Mouse (Mus musculus): ENCODE results near the gene Rps10. TPM values are rescaled to one million over a fixed set of nuclear protein-coding genes. Genes with fewer than 3 reads are reported as not detected.

Rps10 gene
- 100 to 1,000 TPM; 325 to 356 TPM for total RNA-seq (2021)
- long read RNA-seq, experiment 1, transcript Rps10-203 (6 exons, 887 nt), result major isoform, 75 of 95 reads
- long read RNA-seq, experiment 1, partial matches to known transcripts, result 13 of 95 reads
- long read RNA-seq, experiment 1, other reads (novel, unspliced or antisense), result 3 of 95 reads
- long read RNA-seq, experiment 2, transcript Rps10-203 (6 exons, 887 nt), result major isoform, 59 of 69 reads
- long read RNA-seq, experiment 2, partial matches to known transcripts, result 6 of 69 reads
- long read RNA-seq, experiment 2, other reads (novel, unspliced or antisense), result 1 of 69 reads

DNA sequence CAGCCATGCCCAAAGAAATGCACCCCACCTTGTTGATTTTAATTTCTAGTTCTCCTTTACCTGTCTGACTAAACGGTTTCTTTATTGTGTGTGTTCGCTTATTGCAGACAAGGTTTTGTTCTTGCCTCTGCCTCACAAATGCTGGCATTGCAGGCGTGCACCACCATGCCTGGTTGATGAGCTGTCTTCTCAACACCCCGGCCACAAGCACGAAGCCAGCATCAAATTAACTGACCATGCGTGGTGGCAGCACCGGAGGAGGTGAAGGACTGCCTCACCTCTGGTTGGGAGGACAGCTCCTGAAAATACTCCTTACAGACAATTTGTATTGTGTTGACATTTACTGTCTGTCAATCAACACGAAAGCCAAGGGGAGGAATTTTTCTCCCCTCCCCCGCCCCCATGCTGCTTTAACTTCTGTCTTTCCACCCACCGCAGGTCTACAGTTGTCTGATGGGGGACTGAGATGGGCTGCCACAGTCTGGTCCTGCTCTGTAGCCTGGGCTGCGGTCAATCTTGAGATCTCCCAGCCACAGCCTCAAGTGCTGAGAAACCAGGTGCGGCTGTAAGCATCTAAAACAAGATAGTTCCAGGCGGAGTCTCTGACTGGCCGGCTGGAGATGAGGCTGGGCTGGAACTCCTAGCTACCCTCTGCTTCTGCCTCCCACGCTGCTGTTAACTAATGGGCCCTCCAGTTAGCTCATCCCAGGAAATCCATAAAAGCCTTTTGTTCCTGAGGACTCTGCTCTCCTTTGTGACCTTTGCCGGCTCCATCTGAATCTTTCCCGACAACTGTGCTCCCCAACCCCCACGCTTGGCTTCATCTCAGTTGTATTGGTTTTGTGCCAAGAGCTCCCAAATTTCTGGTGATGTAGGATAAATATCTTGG, at the start of gene Rps10:
Gene Rps10, minus strand, starts transcription at position 538 of the 889 bp plus-strand sequence.
- no peak for DNase-seq

DNA sequence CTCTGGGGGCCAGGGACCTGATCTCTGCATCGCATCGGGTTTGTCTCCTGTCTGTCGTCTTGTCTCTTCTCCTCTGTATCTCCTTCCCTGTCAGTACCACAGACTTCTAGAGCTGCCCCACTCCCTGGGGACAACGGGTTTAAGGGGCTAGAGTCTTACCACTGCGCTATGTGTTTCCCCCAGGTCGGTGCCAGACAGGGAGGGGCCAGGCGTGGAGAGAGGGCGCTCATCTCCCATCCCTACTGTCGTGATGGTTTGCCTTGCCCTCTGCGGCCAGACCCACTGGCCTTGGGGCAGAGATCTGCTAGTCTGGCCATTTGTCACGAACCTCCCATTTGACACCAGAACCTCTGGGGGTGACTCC, 49.1 kb upstream of the Rps10 start:
- DNase-seq, result no peak

DNA sequence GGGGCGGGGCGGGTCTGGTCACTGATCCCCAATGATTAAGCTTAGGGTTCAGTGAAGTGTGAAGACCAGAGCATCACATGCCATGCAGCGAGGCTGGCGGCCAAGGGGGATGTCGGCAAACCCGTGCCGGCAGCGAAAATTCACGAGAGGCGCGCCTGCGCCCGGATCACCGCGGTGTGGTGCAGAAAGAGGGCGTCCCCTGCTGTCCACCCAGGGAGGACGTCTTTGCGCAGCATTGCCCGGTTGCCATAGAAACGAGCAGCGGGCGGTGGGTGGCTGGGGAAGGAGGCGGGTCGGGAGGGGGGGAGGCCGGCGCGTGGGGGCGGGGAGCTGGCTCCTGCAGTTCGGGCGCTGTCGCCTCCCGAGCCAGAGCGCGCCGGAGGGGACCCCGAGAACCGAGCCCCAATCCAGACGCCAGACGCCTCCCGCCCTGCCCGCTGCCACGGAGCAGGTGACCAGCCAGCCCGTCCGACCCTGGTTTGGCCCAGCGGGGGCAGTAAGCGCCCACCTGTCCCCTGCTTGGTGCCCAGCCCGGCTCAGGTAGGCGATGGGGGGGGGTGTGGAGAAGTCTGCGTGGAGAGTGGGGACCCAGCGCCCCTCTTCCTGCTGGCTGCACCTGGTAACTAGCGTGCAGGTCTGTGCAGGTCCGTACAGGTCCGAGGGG, 48.5 kb upstream of the Rps10 start:
- no peak for DNase-seq

DNA sequence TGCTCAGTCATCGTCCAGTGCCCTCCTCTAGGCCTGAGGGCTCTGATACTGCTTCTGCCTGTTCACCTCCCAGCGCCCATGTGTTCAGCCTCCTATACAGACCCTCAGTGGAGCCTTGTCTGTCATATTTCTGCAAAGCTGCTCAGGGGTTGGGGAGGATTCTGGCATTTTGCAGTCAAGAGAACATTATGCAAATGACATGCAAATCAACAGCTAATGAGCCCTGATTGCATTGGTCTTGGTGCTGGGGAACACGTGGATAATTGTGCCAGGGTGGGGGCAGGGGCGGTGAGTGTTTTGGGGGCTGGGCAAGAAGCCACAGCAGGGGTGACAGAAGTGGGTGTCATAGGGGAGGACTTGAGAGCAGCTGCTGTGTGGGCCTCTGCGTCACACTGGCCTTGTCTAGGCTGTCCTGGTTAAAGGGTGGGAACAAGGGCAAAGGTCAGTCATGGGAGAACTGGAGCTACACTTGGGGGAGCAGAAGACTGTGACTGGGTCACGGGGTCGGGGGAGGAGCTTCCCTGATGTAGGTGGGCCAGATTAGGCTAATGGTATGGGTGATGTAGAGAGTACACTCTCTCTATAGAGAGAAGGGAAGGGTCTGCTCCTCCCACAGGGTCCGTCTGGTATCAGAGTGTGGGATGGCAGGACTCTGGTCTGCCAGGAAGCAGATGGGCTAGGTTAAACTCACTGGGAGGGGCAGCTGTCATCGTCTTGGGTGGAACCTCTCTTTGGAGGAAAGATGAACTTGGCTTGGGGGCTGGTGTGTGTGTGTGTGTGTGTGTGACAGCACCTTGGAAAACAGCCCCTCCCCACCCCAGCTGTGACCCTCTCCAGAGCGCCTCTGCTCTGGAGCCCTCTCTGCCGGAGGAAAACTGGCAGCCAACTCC, 42.7 kb upstream of the Rps10 start:
- no peak for DNase-seq

DNA sequence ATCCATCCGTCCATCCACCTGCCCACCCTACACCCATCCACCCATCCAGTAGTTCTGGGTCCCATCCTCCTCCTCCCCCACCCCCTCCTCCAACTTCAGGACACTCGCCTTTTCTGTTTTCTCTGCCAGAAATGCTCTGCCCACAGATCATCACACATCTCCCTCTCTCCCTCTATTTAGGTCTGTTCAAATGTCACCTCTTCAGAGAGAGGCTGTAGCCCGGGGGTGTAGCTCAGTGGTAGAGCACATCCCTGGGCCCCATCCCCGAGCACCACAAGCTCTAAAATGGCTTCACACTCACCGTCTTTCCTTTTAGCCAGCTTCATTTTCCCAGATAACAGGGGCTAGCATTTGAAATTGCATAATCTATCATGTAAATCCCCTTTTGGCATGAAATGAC, 41.3 kb upstream of the Rps10 start:
- DNase-seq, result no peak

DNA sequence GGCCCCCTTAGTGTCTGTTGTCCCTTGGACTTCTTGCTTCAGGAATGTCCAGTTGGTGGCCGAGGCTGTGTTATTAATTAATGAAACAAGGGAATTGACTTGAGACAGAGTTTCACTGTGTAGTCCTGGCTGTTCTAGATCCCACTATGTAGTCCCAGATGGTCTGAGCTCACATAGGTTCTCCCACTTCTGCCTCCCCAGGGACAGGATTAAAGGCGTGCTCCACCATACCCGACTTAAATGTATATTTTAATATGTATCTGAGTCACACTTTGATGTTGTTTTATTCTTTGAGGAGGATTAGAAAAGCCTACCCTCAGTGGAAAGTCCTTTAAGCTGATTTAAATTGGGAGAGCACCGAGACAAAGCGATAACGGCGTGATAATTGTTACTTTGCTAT, 39.8 kb upstream of the Rps10 start:
- DNase-seq, result no peak

DNA sequence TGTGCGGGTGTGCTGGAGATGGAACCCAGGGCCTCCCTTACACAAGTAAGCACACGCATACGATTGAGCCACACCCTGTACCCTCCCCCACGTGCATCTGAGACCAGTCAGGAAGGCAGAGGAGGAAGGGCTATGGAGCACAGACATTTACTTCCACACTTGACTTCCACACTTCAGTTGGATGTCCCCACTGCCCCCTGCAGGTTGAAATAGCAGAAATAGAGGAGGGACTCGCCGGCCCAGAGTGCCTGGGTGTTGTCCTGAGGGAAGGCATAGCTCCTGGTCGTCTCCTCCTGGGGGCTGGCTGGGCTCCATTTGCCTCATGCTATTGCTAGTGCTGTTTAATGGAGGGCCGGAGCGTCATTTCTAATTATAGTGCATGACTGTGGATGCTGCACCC, 39.0 kb upstream of the Rps10 start:
- DNase-seq, result no peak

DNA sequence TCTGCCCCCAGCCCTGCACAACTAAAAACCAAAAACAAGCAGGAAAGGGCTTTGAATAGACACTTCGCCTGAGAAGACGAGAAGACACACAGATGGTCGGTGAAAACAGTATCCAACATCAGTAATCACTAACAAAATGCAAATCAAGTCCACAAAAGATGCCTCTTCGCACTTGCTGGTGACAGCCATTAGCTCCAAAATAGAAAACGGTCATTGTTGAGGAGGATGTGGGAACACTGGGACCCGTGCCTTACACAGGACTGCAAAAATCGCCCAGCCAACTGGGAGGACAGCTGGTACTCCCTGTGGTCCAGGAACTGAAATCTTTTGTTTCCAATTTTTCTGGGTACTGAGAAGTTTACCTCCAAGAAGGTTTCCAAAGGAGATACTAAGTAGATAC, 37.5 kb upstream of the Rps10 start:
- no peak for DNase-seq

DNA sequence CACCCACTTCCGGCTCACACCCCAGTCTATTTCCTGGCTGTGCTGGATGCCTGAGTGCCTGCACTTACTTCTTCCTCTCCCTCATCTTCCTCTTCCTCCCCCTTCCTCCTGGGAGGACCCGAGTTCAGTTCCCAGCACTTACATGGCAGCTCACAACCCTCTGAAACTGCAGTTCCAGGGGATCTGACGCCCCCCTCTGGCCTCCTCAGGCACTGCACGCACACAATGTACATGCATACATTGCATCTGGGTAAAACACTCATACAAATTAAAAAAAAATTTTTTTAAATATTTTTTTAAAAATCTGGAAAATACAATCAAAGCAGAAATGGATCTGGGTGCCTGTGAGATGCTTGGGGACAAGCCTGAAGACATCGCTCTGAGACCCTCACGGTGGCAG, 35.3 kb upstream of the Rps10 start:
- DNase-seq, result no peak

DNA sequence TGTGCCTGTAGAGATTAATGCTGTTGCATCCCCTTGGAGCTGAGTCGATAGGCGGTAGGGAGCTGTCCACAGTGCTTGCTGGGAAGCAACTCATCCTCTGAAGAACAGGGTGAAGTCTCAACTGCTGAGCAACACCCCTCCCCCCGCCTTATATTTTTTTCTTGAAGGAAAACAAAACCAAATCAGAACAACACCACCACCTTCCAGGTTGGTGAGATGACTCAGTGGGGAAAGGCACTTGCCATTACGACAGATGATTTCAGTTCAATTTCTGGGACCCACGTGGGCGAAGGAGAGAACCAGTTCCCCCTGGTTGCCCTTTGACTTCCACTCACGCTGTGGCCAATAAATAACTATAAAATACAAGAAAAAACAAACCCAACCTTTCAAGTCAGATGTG, 22.3 kb upstream of the Rps10 start:
- no peak for DNase-seq

DNA sequence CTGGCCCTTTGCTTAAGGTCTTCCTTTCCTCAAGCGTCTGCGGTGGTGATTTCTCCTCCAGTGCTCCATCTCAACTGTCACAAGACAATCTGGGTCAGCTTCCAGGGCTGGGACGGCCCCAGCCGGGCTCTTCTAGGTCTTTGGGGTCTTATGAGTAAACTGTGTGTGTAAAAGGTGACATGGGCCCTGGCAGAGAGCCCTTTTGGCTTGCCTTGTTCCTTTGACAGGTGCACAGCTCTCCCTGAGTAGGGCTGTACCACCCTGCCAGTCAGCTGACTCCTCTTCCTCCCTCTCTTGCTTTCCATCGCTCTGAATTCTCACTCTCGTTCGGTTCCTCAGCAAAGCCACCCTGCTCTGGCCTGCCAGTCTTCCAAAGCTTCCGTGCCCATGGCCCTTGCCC, 20.7 kb upstream of the Rps10 start:
- no peak for DNase-seq

DNA sequence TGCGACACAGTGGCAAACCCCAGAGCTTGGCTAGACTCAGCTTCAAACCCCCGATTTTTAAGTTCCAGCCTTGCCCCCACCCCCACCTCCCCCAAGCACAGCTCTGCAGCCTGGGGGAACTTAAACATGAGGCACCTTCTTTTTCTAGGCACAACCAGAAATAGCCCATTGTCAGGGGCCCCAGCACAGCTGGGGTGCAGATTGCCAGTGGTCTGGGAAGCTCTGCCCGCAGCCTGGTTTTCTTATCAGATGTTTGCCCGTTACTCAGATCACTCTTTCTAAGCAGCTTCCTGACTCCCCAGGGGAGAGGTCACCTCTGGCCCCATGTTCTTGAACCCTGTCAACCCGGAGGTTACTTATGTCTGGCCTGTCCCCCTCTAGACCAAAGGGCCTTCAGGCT, 19.9 kb upstream of the Rps10 start:
- DNase-seq, result no peak

DNA sequence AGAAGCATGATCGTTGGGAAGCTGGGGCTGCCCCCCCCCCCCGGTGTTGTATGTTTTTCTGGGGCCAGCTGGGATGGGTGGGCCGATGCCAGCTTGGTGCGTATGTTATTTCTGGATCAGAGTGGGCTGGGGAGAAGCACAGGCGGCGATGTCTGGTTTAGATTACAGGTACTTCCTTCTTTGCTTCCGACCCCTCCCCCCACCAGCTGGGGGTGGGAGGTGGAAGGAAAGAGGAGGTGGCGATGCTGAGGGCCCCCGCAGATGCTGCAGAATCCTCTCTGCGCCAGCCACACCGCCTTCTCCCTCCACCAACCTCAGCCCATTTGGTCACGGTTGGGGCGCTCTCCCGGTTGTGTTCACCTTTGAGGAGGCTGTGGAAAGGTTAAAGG, 19.5 kb upstream of the Rps10 start:
- DNase-seq, result no peak

DNA sequence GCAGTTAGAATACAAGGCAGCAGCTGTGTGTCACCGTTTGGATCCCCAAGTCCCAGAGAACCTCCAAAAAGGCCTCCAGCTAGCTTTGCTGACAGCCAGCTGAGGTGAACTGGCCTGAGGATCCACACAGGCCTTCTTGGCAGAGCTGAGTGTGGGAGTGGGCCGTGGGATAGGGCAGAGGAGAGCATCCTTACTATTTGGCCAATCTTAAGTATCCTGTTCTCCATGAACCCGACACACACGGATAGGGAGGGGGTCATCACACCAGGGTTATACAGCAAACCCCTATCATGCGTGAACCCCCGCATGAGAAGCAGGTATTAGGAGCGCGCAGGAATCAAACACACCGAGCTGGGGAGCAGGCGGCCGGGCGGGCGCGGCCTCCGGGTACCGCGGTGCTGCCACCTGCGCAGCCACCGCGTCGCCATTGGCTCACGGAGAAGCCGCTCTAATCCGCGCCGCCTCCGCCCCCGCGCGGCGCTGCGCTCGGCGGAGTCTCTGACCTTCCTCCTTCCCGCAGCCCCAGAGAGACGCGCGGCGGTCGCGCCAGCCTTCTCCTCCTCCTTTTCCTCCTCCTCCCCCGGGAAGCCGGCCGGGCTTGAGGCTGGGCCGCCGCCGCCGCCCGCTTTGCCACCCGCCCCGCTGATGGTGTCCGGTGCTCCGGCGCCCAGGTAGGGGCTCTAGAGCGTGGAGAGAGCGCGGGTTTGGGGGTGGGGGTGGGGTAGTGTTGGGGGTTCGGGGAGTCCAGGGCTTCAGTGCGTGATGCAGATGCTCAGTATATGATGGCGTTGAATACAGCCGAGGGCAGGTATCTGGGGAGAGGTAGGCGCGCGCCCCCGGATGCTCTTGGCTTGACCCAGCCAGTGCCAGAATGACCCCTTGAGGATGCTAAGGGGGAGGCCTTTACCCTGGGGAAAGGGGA, 18.9 kb upstream of the Rps10 start, which contains the start of gene Pacsin1:
Gene Pacsin1, plus strand, starts transcription at position 421 of the 922 bp plus-strand sequence.
- DNase-seq, result peak; percentile 35

DNA sequence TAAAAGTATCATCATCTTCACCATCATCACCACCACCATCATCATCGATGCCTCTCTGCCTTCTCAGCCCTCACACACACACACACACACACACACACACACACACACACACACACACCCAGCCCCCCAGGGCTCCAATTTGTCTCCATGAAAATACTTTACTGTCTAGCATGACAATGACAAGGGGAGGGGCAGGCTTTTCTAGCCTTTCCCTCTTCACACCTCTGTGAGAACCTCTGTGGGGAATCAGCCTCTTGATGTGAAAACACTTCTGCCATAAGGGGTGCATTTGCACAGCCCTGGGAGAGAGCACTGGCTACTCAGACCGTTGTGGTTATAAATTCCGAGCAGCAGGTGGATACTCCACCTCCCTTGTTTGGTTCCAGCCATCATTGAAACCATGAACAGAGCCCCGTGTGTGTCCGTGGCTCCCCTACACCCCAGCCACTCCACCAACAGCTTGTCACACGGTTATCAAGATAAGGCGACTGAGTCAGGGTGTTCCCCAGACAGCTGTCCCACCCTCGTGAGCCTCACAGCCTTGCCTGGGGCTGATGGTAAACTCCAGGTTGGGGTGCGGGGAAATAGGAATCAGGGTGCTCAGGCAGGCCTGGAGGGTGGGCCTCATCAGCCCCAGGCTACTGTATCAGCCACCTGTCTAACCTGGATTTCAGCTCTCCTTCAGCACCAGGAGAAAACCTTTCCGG, 16.9 kb upstream of the Rps10 start:
- no peak for DNase-seq

DNA sequence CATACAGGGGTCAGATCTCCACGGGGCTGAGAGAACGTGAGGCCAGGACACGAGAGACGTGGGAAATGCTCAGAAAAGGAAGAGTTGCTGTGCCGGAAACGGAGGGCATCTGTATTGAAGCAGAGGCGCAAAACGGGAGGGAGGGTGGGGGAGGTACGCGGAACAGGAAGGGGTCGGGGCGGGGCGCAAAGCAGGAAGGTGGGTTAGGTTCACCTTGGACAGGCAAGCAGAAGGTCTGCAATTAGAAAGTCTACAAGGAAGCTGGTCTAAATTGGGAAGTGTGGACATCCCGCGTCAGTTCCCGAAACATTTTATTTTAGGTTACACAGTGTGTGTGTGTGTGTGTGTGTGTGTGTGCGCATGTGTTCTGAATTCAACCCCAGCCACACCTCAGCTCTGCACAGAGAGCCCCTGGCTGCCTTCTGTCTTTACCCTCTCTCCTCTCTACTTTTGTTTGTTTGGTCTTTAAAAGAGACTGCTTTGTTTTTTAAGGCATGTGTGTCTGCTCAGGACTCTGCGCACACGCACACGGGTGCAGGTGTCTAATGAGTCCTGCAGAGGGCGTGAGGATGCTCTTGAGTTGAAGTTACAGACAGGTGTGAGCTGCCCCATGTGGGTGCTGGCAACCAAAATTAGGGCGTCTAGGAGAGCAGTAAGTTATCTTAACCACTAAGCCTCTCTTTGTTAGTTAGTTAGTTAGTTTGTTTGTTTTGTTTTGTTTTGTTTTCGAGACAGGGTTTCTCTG, 15.7 kb upstream of the Rps10 start:
- no peak for DNase-seq

DNA sequence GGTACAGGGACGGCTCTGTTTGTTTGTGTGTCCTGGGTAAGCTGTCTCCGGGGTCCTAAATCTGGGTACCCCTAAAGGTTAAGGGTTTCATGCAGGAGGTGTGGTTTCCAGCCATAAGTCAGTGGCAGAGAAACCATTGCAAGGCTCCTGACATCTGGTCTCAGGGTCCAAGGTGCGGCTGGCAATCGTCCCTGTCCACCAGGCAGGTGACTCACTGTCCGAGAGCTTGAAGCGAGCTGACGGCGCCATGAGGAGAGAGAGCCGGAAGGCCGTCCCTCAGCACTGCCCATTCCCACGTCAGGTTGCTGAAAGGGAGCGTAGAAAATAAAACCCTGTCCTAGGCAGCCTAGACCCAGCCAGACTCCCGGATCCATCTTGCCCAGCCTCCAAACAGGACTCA, 14.1 kb upstream of the Rps10 start:
- no peak for DNase-seq

DNA sequence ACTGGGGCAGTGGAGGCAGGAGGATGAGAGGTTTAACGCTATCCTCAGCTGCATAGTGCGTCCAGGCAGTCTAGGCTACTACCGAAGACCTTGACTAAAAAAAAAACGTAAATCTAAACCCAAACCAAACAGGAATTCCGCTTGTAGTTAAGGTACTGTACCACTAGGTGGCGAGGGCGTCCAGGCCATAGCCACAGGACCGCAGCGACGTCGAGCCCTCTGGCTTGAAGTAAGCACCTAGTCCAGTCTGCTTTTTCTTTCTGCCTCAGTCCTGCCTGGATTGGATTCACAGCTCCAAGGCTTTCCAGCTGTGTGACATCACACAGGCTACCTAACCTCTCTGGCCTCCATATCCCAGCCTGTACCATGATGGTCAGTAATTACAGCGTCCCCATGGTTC, 13.7 kb upstream of the Rps10 start:
- DNase-seq, result peak; percentile 32

DNA sequence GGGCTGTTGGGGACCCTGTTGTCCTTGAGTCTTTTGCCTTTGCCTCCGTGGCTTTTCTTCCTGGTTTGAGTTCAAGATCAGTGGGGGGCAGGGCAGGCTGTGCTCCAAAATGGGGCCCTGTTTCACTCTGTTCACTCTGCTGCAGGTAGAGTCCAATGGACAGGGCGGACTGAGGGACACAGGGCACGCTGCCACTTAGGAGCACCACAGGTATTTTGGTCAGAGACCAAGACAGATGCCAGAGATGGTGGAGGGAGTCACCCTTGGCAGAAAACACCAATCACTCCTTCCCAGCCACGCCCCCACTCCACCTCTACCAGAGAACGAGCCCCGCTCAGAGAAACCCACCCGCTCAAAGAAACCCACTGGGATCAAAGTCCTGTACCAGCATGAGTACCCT, 9.3 kb upstream of the Rps10 start:
- DNase-seq, result no peak

DNA sequence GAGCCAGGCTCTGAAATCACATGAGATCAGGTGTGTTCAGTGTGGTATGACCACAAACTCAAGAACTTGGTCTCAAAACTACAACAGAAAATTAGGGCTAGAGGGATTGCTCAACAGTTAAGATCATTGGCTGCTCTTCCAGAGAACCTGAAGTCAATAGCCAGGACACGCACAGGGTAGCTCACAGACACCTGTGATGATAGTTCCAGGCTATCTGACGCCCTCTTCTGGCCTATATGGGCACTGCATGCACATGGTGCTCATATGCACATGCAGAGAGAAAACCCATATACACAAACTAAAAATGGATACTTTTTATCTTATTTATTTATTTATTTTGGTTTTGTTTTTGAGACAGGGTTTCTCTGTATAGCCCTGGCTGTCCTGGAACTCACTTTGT, 8.1 kb upstream of the Rps10 start:
- DNase-seq, result no peak

All from gastrocnemius, postnatal 25 days (tissue).